Mouse (Mus musculus): Measurements from ENCODE around the gene Tyw3. TPM values are rescaled to one million over a fixed set of nuclear protein-coding genes. Genes with fewer than 3 reads are reported as not detected.
"Not testable (repeated sequence)": the region's sequence is repeated elsewhere in the genome, so short reads cannot be mapped to it uniquely, and the experiment has no call there.

Tyw3 gene
- polyA plus RNA-seq (2015; fragmentation: Nextera tagmentation; extraction: Ambion mirVana) = 5.0 and 6.2 TPM in 2 replicates

GRCm38 (mm10) chr3:154596934-154597554 lies at the start of gene Tyw3:
Gene Tyw3, minus strand, starts transcription at chr3:154597104.
- H3K9ac ChIP-seq (ENCODE audit: low read depth, low read length) = peak within 1 kb of the TSS; percentile 66
- peak within 1 kb of the TSS; percentile 97 for H3K27ac ChIP-seq (ENCODE audit: low read depth, low read length)
- peak; percentile 96 for ATAC-seq
- WGBS = under 1% methylated on average over 38 of the region's 38 CpGs
- H3K36me3 ChIP-seq (ENCODE audit: control insufficient read depth, insufficient read depth) = peaks cover 10% of the 10 kb centered on the region; the same call in 1 of the 2 replicates
- no peaks in the 10 kb centered on the region for H3K27me3 ChIP-seq (replicated peaks; ENCODE audit: control insufficient read depth, insufficient read depth, low read length)
- peak within 1 kb of the TSS; percentile 68 for H3K4me3 ChIP-seq (ENCODE audit: low read depth, low read length)
- no peaks in the 10 kb centered on the region for H3K9me3 ChIP-seq (ENCODE audit: control insufficient read depth)
- H3K4me2 ChIP-seq (replicated peaks; ENCODE audit: low read depth) = peak within 1 kb of the TSS; percentile 83
- no peaks in the 10 kb centered on the region for H3K4me1 ChIP-seq (replicated peaks; ENCODE audit: control insufficient read depth, insufficient read depth, low read length)
- peak; percentile 77 for TF ChIP-seq CTCF (IDR thresholded peaks at IDR 0.05; ENCODE audit: low read depth)

- Histone ChIP-seq H3K27ac (ENCODE audit: low read depth, low read length) (no peak overlapping the region), H3K4me1 (replicated peaks; ENCODE audit: control insufficient read depth, insufficient read depth, low read length) (no peaks in the 10 kb centered on the region)
Observed at GRCm38 (mm10) chr3:154633091-154633490, 36.2 kb upstream of the Tyw3 start.

GRCm38 (mm10) chr3:154631281-154631680 lies 34.4 kb upstream of the Tyw3 start:
- H3K4me3 ChIP-seq (ENCODE audit: low read depth, low read length); H3K27me3 ChIP-seq (replicated peaks; ENCODE audit: control insufficient read depth, insufficient read depth, low read length); H3K27ac ChIP-seq (ENCODE audit: low read depth, low read length); H3K9ac ChIP-seq (ENCODE audit: low read depth, low read length); H3K4me2 ChIP-seq (replicated peaks; ENCODE audit: low read depth); H3K9me3 ChIP-seq (ENCODE audit: control insufficient read depth); H3K4me1 ChIP-seq (replicated peaks; ENCODE audit: control insufficient read depth, insufficient read depth, low read length); H3K36me3 ChIP-seq (ENCODE audit: control insufficient read depth, insufficient read depth); ATAC-seq: not testable (repeated sequence)
- 74% methylated on average over 2 of the region's 2 CpGs for WGBS

More at GRCm38 (mm10) chr3:154633091-154633490, 36.2 kb upstream of the Tyw3 start:
- H3K4me2 ChIP-seq (replicated peaks; ENCODE audit: low read depth) = no peak overlapping the region
- no peak overlapping the region for H3K9ac ChIP-seq (ENCODE audit: low read depth, low read length)
- 85% methylated on average over 5 of the region's 5 CpGs for WGBS
- no peaks in the 10 kb centered on the region for H3K36me3 ChIP-seq (ENCODE audit: control insufficient read depth, insufficient read depth)
- no peaks in the 10 kb centered on the region for H3K27me3 ChIP-seq (replicated peaks; ENCODE audit: control insufficient read depth, insufficient read depth, low read length)
- ATAC-seq = no peak
- H3K9me3 ChIP-seq (ENCODE audit: control insufficient read depth) = no peaks in the 10 kb centered on the region
- H3K4me3 ChIP-seq (ENCODE audit: low read depth, low read length) = no peak overlapping the region
- no peak for TF ChIP-seq CTCF (IDR thresholded peaks at IDR 0.05; ENCODE audit: low read depth)

- Histone ChIP-seq H3K9ac (ENCODE audit: low read depth, low read length) (no peak overlapping the region), H3K9me3 (ENCODE audit: control insufficient read depth) (no peaks in the 10 kb centered on the region), H3K27ac (ENCODE audit: low read depth, low read length) (no peak overlapping the region), H3K36me3 (ENCODE audit: control insufficient read depth, insufficient read depth) (0 out of 2 replicates have a peak, but pooled peaks cover 3% of the 10 kb centered on the region), H3K4me2 (replicated peaks; ENCODE audit: low read depth) (no peak overlapping the region), H3K4me3 (ENCODE audit: low read depth, low read length) (no peak overlapping the region), H3K27me3 (replicated peaks; ENCODE audit: control insufficient read depth, insufficient read depth, low read length) (no peaks in the 10 kb centered on the region), H3K4me1 (replicated peaks; ENCODE audit: control insufficient read depth, insufficient read depth, low read length) (no peaks in the 10 kb centered on the region)
- ATAC-seq = no peak
- no peak for TF ChIP-seq CTCF (IDR thresholded peaks at IDR 0.05; ENCODE audit: low read depth)
Observed at GRCm38 (mm10) chr3:154628284-154628683, 31.4 kb upstream of the Tyw3 start.

- WGBS = 90% methylated on average over 4 of the region's 4 CpGs
- Histone ChIP-seq H3K4me2 (replicated peaks; ENCODE audit: low read depth) (no peak overlapping the region), H3K27me3 (replicated peaks; ENCODE audit: control insufficient read depth, insufficient read depth, low read length) (no peaks in the 10 kb centered on the region), H3K9ac (ENCODE audit: low read depth, low read length) (no peak overlapping the region), H3K4me1 (replicated peaks; ENCODE audit: control insufficient read depth, insufficient read depth, low read length) (no peaks in the 10 kb centered on the region), H3K4me3 (ENCODE audit: low read depth, low read length) (no peak overlapping the region), H3K9me3 (ENCODE audit: control insufficient read depth) (no peaks in the 10 kb centered on the region), H3K27ac (ENCODE audit: low read depth, low read length) (no peak overlapping the region), H3K36me3 (ENCODE audit: control insufficient read depth, insufficient read depth) (peaks cover 46% of the 10 kb centered on the region)
- TF ChIP-seq CTCF (IDR thresholded peaks at IDR 0.05; ENCODE audit: low read depth) = no peak
- no peak for ATAC-seq
Observed at GRCm38 (mm10) chr3:154616106-154616505, 19.2 kb upstream of the Tyw3 start.

- Histone ChIP-seq H3K27me3 (replicated peaks; ENCODE audit: control insufficient read depth, insufficient read depth, low read length) (no peaks in the 10 kb centered on the region), H3K27ac (ENCODE audit: low read depth, low read length) (no peak overlapping the region), H3K9ac (ENCODE audit: low read depth, low read length) (no peak overlapping the region), H3K4me3 (ENCODE audit: low read depth, low read length) (no peak overlapping the region), H3K4me2 (replicated peaks; ENCODE audit: low read depth) (no peak overlapping the region), H3K36me3 (ENCODE audit: control insufficient read depth, insufficient read depth) (peaks cover 43% of the 10 kb centered on the region), H3K4me1 (replicated peaks; ENCODE audit: control insufficient read depth, insufficient read depth, low read length) (no peaks in the 10 kb centered on the region), H3K9me3 (ENCODE audit: control insufficient read depth) (no peaks in the 10 kb centered on the region)
- ATAC-seq = no peak
- whole genome bisulfite sequencing = 92% methylated on average over 7 of the region's 7 CpGs
- no peak for TF ChIP-seq CTCF (IDR thresholded peaks at IDR 0.05; ENCODE audit: low read depth)
Observed at GRCm38 (mm10) chr3:154615304-154615703, 18.4 kb upstream of the Tyw3 start.

Data from intestine, postnatal 0 days (tissue).